Mouse (Mus musculus) brown adipose tissue, adult 24 weeks (tissue): ENCODE data around the gene Ube2l3. TPM values are rescaled to one million over a fixed set of nuclear protein-coding genes. Genes with fewer than 3 reads are reported as not detected.

Source experiments
- polyA plus RNA-seq: library from polyadenylated mRNA; stranded (reverse); fragments of >200 nt; gene quantifications from 2 replicates; pipeline ENCODE4 v1.2.4, GENCODE M21; 2012; ENCODE audit not compliant: missing spikeins, insufficient read depth, insufficient read length

Gene Ube2l3
- polyA plus RNA-seq, 1 experiment: 142 TPM

Other genes starting within 250 kb of the Ube2l3 start
- 76.5 and 81.1 TPM in 2 replicates for gene Mapk1, start 219.3 kb downstream of the Ube2l3 start, polyA plus RNA-seq
- 1.0 and 3.8 TPM in 2 replicates for gene Ypel1, start 133.0 kb downstream of the Ube2l3 start, polyA plus RNA-seq
- 48.5 and 51.7 TPM in 2 replicates for gene Ppil2, start 91.4 kb downstream of the Ube2l3 start, polyA plus RNA-seq
- not detected in 2 replicates for gene 2610318N02Rik, start 77.5 kb downstream of the Ube2l3 start, polyA plus RNA-seq
- gene Sdf2l1, start 70.3 kb downstream of the Ube2l3 start, polyA plus RNA-seq: 4.7 and 4.8 TPM in 2 replicates
- gene Ydjc, start 58.0 kb downstream of the Ube2l3 start, polyA plus RNA-seq: not detected in 2 replicates
- gene Ccdc116, start 55.4 kb downstream of the Ube2l3 start, polyA plus RNA-seq: not detected in 2 replicates
- not detected in 2 replicates for gene Rimbp3, start 6.0 kb upstream of the Ube2l3 start, polyA plus RNA-seq
- 0.54 and 0.71 TPM in 2 replicates for gene Hic2, start 30.9 kb upstream of the Ube2l3 start, polyA plus RNA-seq
- not detected in 2 replicates for gene Tmem191c, start 73.4 kb upstream of the Ube2l3 start, polyA plus RNA-seq
- gene Serpind1, start 128.7 kb upstream of the Ube2l3 start, polyA plus RNA-seq: not detected in 2 replicates
- 18.4 and 24.4 TPM in 2 replicates for gene Snap29, start 203.3 kb upstream of the Ube2l3 start, polyA plus RNA-seq
- 76.2 and 77.2 TPM in 2 replicates for gene Pi4ka, start 203.7 kb upstream of the Ube2l3 start, polyA plus RNA-seq
- gene Crkl, start 249.3 kb upstream of the Ube2l3 start, polyA plus RNA-seq: 9.2 and 13.9 TPM in 2 replicates